Mouse (Mus musculus): ENCODE data around the gene Zfp654. TPM values are rescaled to one million over a fixed set of nuclear protein-coding genes. Genes with fewer than 3 reads are reported as not detected.
A peak's percentile ranks its signal among the peaks of the same experiment; 100 is the strongest.

The Zfp654 gene
- polyA plus RNA-seq, 1 experiment from 2014 or later = 8.5 TPM

GRCm38 (mm10) chr16:64879735-64880134 lies 28.3 kb upstream of the Zfp654 start:
- no peak overlapping the region for H3K4me2 ChIP-seq (ENCODE audit: low read depth, low read length)
- no peaks in the 10 kb centered on the region for H3K9me3 ChIP-seq (ENCODE audit: control insufficient read depth, low read length)
- ATAC-seq (ENCODE audit: low read depth) = no peak
- 85% methylated on average over 5 of the region's 5 CpGs for WGBS
- no peak overlapping the region for H3K9ac ChIP-seq (replicated peaks; ENCODE audit: low read depth, low read length)
- no peaks in the 10 kb centered on the region for H3K27me3 ChIP-seq (ENCODE audit: control insufficient read depth, insufficient read depth, low read length)
- H3K4me3 ChIP-seq (ENCODE audit: low read depth, low read length) = no peak overlapping the region
- no peaks in the 10 kb centered on the region for H3K36me3 ChIP-seq (ENCODE audit: control insufficient read depth, insufficient read depth, low read length)
- H3K27ac ChIP-seq (ENCODE audit: low read depth, low read length) = no peak overlapping the region
- no peaks in the 10 kb centered on the region for H3K4me1 ChIP-seq (ENCODE audit: control insufficient read depth, insufficient read depth, low read length)

- H3K9ac ChIP-seq (replicated peaks; ENCODE audit: low read depth, low read length) = no peak overlapping the region
- H3K4me3 ChIP-seq (ENCODE audit: low read depth, low read length) = no peak overlapping the region
- no peaks in the 10 kb centered on the region for H3K4me1 ChIP-seq (ENCODE audit: control insufficient read depth, insufficient read depth, low read length)
- H3K27me3 ChIP-seq (ENCODE audit: control insufficient read depth, insufficient read depth, low read length) = no peaks in the 10 kb centered on the region
- H3K9me3 ChIP-seq (ENCODE audit: control insufficient read depth, low read length) = no peaks in the 10 kb centered on the region
- H3K4me2 ChIP-seq (ENCODE audit: low read depth, low read length) = no peak overlapping the region
- no peak for ATAC-seq (ENCODE audit: low read depth)
- 83% methylated on average over 3 of the region's 3 CpGs for WGBS
- no peaks in the 10 kb centered on the region for H3K36me3 ChIP-seq (ENCODE audit: control insufficient read depth, insufficient read depth, low read length)
- H3K27ac ChIP-seq (ENCODE audit: low read depth, low read length) = no peak overlapping the region
These were observed 27.2 kb upstream of the Zfp654 start for GRCm38 (mm10) chr16:64878611-64879132.

GRCm38 (mm10) chr16:64877314-64877713 lies 25.9 kb upstream of the Zfp654 start:
- Histone ChIP-seq H3K9ac (replicated peaks; ENCODE audit: low read depth, low read length) (no peak overlapping the region), H3K27me3 (ENCODE audit: control insufficient read depth, insufficient read depth, low read length) (no peaks in the 10 kb centered on the region), H3K4me1 (ENCODE audit: control insufficient read depth, insufficient read depth, low read length) (no peaks in the 10 kb centered on the region), H3K9me3 (ENCODE audit: control insufficient read depth, low read length) (no peaks in the 10 kb centered on the region), H3K4me3 (ENCODE audit: low read depth, low read length) (no peak overlapping the region), H3K27ac (ENCODE audit: low read depth, low read length) (no peak overlapping the region), H3K4me2 (ENCODE audit: low read depth, low read length) (no peak overlapping the region), H3K36me3 (ENCODE audit: control insufficient read depth, insufficient read depth, low read length) (no peaks in the 10 kb centered on the region)
- ATAC-seq (ENCODE audit: low read depth) = no peak
- 93% methylated on average over 3 of the region's 3 CpGs for WGBS

- Histone ChIP-seq H3K4me2 (ENCODE audit: low read depth, low read length) (no peak overlapping the region), H3K27me3 (ENCODE audit: control insufficient read depth, insufficient read depth, low read length) (no peaks in the 10 kb centered on the region), H3K9ac (replicated peaks; ENCODE audit: low read depth, low read length) (no peak overlapping the region), H3K4me1 (ENCODE audit: control insufficient read depth, insufficient read depth, low read length) (no peaks in the 10 kb centered on the region), H3K4me3 (ENCODE audit: low read depth, low read length) (no peak overlapping the region), H3K9me3 (ENCODE audit: control insufficient read depth, low read length) (no peaks in the 10 kb centered on the region), H3K36me3 (ENCODE audit: control insufficient read depth, insufficient read depth, low read length) (no peaks in the 10 kb centered on the region), H3K27ac (ENCODE audit: low read depth, low read length) (no peak overlapping the region)
- 82% methylated on average over 4 of the region's 4 CpGs for WGBS
- ATAC-seq (ENCODE audit: low read depth) = no peak
These were observed 25.3 kb upstream of the Zfp654 start for GRCm38 (mm10) chr16:64876631-64877265.

- no peaks in the 10 kb centered on the region for H3K9me3 ChIP-seq (ENCODE audit: control insufficient read depth, low read length)
- ATAC-seq (ENCODE audit: low read depth) = no peak
- no peaks in the 10 kb centered on the region for H3K27me3 ChIP-seq (ENCODE audit: control insufficient read depth, insufficient read depth, low read length)
- H3K36me3 ChIP-seq (ENCODE audit: control insufficient read depth, insufficient read depth, low read length) = no peaks in the 10 kb centered on the region
- no peak overlapping the region for H3K4me3 ChIP-seq (ENCODE audit: low read depth, low read length)
- no peak overlapping the region for H3K9ac ChIP-seq (replicated peaks; ENCODE audit: low read depth, low read length)
- H3K27ac ChIP-seq (ENCODE audit: low read depth, low read length) = no peak overlapping the region
- no peak overlapping the region for H3K4me2 ChIP-seq (ENCODE audit: low read depth, low read length)
- no peaks in the 10 kb centered on the region for H3K4me1 ChIP-seq (ENCODE audit: control insufficient read depth, insufficient read depth, low read length)
- WGBS = 86% methylated on average over 1 of the region's 1 CpGs
These were observed 24.4 kb upstream of the Zfp654 start for GRCm38 (mm10) chr16:64875822-64876221.

- Histone ChIP-seq H3K36me3 (ENCODE audit: control insufficient read depth, insufficient read depth, low read length) (no peaks in the 10 kb centered on the region), H3K9me3 (ENCODE audit: control insufficient read depth, low read length) (no peaks in the 10 kb centered on the region), H3K9ac (replicated peaks; ENCODE audit: low read depth, low read length) (no peak overlapping the region), H3K4me3 (ENCODE audit: low read depth, low read length) (no peak overlapping the region), H3K27me3 (ENCODE audit: control insufficient read depth, insufficient read depth, low read length) (no peaks in the 10 kb centered on the region), H3K4me2 (ENCODE audit: low read depth, low read length) (no peak overlapping the region), H3K27ac (ENCODE audit: low read depth, low read length) (no peak overlapping the region), H3K4me1 (ENCODE audit: control insufficient read depth, insufficient read depth, low read length) (no peaks in the 10 kb centered on the region)
- 99% methylated on average over 10 of the region's 10 CpGs for WGBS
- no peak for ATAC-seq (ENCODE audit: low read depth)
These were observed 23.9 kb upstream of the Zfp654 start for GRCm38 (mm10) chr16:64875384-64875783.

- Histone ChIP-seq H3K36me3 (ENCODE audit: control insufficient read depth, insufficient read depth, low read length) (no peaks in the 10 kb centered on the region), H3K27ac (ENCODE audit: low read depth, low read length) (peak overlapping the region; percentile 66), H3K4me3 (ENCODE audit: low read depth, low read length) (peak overlapping the region; percentile 52), H3K4me1 (ENCODE audit: control insufficient read depth, insufficient read depth, low read length) (no peaks in the 10 kb centered on the region), H3K9me3 (ENCODE audit: control insufficient read depth, low read length) (no peaks in the 10 kb centered on the region), H3K9ac (replicated peaks; ENCODE audit: low read depth, low read length) (peak overlapping the region; percentile 44), H3K27me3 (ENCODE audit: control insufficient read depth, insufficient read depth, low read length) (no peaks in the 10 kb centered on the region), H3K4me2 (ENCODE audit: low read depth, low read length) (peak overlapping the region; percentile 76)
- peak; percentile 94 for ATAC-seq (ENCODE audit: low read depth)
- WGBS = 4% methylated on average over 29 of the region's 29 CpGs
These were observed 22.2 kb upstream of the Zfp654 start for GRCm38 (mm10) chr16:64873416-64874305.

- no peak for ATAC-seq (ENCODE audit: low read depth)
- H3K36me3 ChIP-seq (ENCODE audit: control insufficient read depth, insufficient read depth, low read length) = no peaks in the 10 kb centered on the region
- H3K4me2 ChIP-seq (ENCODE audit: low read depth, low read length) = peak overlapping the region; percentile 37; the same call in 1 of the 2 replicates
- no peak overlapping the region for H3K9ac ChIP-seq (replicated peaks; ENCODE audit: low read depth, low read length)
- H3K4me3 ChIP-seq (ENCODE audit: low read depth, low read length) = peak overlapping the region; percentile 52; the same call in 1 of the 2 replicates
- no peaks in the 10 kb centered on the region for H3K9me3 ChIP-seq (ENCODE audit: control insufficient read depth, low read length)
- H3K27me3 ChIP-seq (ENCODE audit: control insufficient read depth, insufficient read depth, low read length) = no peaks in the 10 kb centered on the region
- no peak overlapping the region for H3K27ac ChIP-seq (ENCODE audit: low read depth, low read length)
- no peaks in the 10 kb centered on the region for H3K4me1 ChIP-seq (ENCODE audit: control insufficient read depth, insufficient read depth, low read length)
- 10% methylated on average over 7 of the region's 7 CpGs for WGBS
These were observed 21.4 kb upstream of the Zfp654 start for GRCm38 (mm10) chr16:64872841-64873240.

- Histone ChIP-seq H3K27ac (ENCODE audit: low read depth, low read length) (no peak overlapping the region), H3K27me3 (ENCODE audit: control insufficient read depth, insufficient read depth, low read length) (no peaks in the 10 kb centered on the region), H3K4me2 (ENCODE audit: low read depth, low read length) (no peak overlapping the region), H3K4me3 (ENCODE audit: low read depth, low read length) (no peak overlapping the region), H3K36me3 (ENCODE audit: control insufficient read depth, insufficient read depth, low read length) (no peaks in the 10 kb centered on the region), H3K9ac (replicated peaks; ENCODE audit: low read depth, low read length) (no peak overlapping the region), H3K4me1 (ENCODE audit: control insufficient read depth, insufficient read depth, low read length) (no peaks in the 10 kb centered on the region), H3K9me3 (ENCODE audit: control insufficient read depth, low read length) (no peaks in the 10 kb centered on the region)
- ATAC-seq (ENCODE audit: low read depth) = no peak
- WGBS = 31% methylated on average over 3 of the region's 3 CpGs
These were observed 20.8 kb upstream of the Zfp654 start for GRCm38 (mm10) chr16:64872296-64872695.

Data from neural tube, embryonic 14.5 days (tissue).